Mouse (Mus musculus) forebrain, embryonic 12.5 days (tissue): ENCODE measurements around the gene Clic4. TPM values are rescaled to one million over a fixed set of nuclear protein-coding genes. Genes with fewer than 3 reads are reported as not detected.
A peak's percentile ranks its signal among the peaks of the same experiment; 100 is the strongest.

Experiments
- ATAC-seq: fragments of 200-750 bp; cut with Nextera tagmentation; 2 replicates; pipeline ENCODE4 v1.8.0; 2017; ENCODE audit warnings: moderate TSS enrichment; ENCODE audit not compliant: low FRiP score
- H3K27ac ChIP-seq: fragments of 300-500 bp; sonication (generic); 2 replicates; pipeline ENCODE4 v1.5.1; 2016; ENCODE audit warnings: mild to moderate bottlenecking
- H3K27me3 ChIP-seq: fragments of 300-500 bp; sonication (generic); 2 replicates; pipeline ENCODE4 v1.6.1; 2016; ENCODE audit warnings: mild to moderate bottlenecking
- H3K36me3 ChIP-seq: fragments of 300-500 bp; sonication (generic); replicated peaks from 2 replicates; pipeline ENCODE4 v1.6.1; 2016; ENCODE audit warnings: mild to moderate bottlenecking
- H3K4me1 ChIP-seq: fragments of 300-500 bp; sonication (generic); 2 replicates; pipeline ENCODE4 v1.6.1; 2016
- H3K4me2 ChIP-seq: fragments of 300-500 bp; sonication (generic); 2 replicates; pipeline ENCODE4 v1.6.1; 2016; ENCODE audit warnings: mild to moderate bottlenecking, moderate library complexity
- H3K4me3 ChIP-seq: fragments of 300-500 bp; sonication (generic); replicated peaks from 2 replicates; pipeline ENCODE4 v1.5.1; 2016; ENCODE audit warnings: mild to moderate bottlenecking
- H3K9ac ChIP-seq: fragments of 300-500 bp; sonication (generic); 2 replicates; pipeline ENCODE4 v1.6.1; 2016; ENCODE audit warnings: mild to moderate bottlenecking
- H3K9me3 ChIP-seq: fragments of 300-500 bp; sonication (generic); 2 replicates; pipeline ENCODE4 v1.6.1; 2016
- WGBS: fragments of 180-500 bp; shearing (Covaris S2); methylation state at CpG from one replicate; pipeline ENCODE4 v1.1.7; 2016; 5-methylcytosine and 5-hydroxymethylcytosine counted together
- polyA plus RNA-seq: library from polyadenylated mRNA; unstranded; fragments of >200 nt; fragmentation: Nextera tagmentation; extraction: Ambion mirVana; gene quantifications from 2 replicates; pipeline ENCODE4 v1.2.1, GENCODE M21; 2016

Clic4 gene
- polyA plus RNA-seq, 1 experiment from 2014 or later, result 205 TPM

- no peak for ATAC-seq
- Histone ChIP-seq H3K27ac (0 out of 2 replicates have a peak overlapping the region, but pooled peaks have one; percentile 42), H3K4me2 (no peak overlapping the region), H3K4me3 (no peak overlapping the region), H3K27me3 (no peaks in the 10 kb centered on the region), H3K36me3 (no peaks in the 10 kb centered on the region; the same call in 1 of the 2 replicates), H3K9ac (no peak overlapping the region), H3K9me3 (no peaks in the 10 kb centered on the region), H3K4me1 (peaks cover 47% of the 10 kb centered on the region)
- WGBS, result 79% methylated on average over 4 of the region's 4 CpGs
Observed at GRCm38 (mm10) chr4:135254321-135254720, 18.3 kb downstream of the Clic4 start.

DNA sequence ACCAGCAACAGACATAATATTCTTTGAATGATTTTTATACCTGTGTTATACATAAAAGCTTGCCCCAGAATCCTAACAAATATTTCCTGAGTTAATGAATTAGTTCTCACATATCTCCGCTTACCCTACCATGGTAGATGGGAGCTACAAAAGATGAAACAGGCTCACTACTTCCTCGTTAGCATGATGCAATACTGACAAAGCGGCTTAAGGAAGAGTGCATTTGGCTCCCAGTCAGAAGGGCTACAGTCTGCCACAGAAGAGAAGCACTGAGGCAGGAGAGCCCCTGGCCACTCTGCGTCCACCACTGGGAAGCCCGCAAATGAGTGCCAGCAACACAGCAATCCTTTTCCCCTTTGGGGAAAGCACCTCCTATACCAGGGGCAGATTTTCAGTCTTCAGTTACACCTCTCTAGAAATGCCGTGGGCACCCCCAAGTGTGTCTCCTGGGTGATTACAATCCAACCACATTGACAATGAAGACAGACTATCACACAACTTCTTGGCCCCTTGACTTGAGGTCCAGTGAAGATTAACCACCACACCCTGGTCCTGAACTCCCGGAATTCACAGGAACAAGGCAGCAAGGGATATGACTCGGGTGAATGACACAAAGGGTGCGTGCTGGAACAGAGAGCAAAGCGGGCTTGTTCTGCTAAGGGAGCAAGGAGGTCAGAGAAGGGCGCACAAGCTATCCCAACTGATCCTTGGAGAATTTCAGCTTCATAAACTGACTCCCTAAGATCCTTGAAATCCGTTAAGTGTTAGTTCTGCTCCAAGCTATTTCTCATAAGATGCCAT, 19.2 kb downstream of the Clic4 start:
- Histone ChIP-seq H3K9me3 (no peaks in the 10 kb centered on the region), H3K4me3 (no peak overlapping the region), H3K4me1 (peaks cover 38% of the 10 kb centered on the region), H3K4me2 (no peak overlapping the region), H3K27ac (no peak overlapping the region), H3K36me3 (no peaks in the 10 kb centered on the region; the same call in 1 of the 2 replicates), H3K27me3 (no peaks in the 10 kb centered on the region), H3K9ac (no peak overlapping the region)
- no peak for ATAC-seq
- WGBS, result 87% methylated on average over 12 of the region's 12 CpGs

DNA sequence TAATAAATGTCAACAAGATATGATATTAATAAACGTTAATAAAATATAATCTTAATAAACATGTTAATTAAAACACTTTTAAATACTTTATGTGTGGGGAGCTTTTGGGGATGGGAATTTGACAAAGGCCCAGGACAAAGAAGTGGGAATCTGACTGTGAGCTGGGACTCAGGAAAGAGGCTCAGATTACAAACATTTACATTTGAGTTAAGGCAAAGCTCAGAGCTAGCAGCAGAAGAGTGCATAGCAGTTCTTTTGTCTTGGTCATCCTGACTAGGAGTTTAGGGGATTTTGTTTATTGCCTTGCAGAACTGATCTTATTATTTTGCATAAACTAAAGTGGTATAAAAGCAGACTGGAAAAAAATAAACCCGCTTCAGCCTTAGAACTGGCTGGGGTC, 20.8 kb downstream of the Clic4 start:
- H3K36me3 ChIP-seq, result no peaks in the 10 kb centered on the region; the same call in 1 of the 2 replicates
- H3K4me1 ChIP-seq, result peaks cover 47% of the 10 kb centered on the region
- WGBS, result 12% methylated on average over 2 of the region's 2 CpGs
- ATAC-seq, result no peak
- no peak overlapping the region for H3K4me3 ChIP-seq
- no peaks in the 10 kb centered on the region for H3K9me3 ChIP-seq
- no peaks in the 10 kb centered on the region for H3K27me3 ChIP-seq
- 0 out of 2 replicates have a peak overlapping the region, but pooled peaks have one; percentile 31 for H3K27ac ChIP-seq
- H3K4me2 ChIP-seq, result no peak overlapping the region
- H3K9ac ChIP-seq, result no peak overlapping the region

DNA sequence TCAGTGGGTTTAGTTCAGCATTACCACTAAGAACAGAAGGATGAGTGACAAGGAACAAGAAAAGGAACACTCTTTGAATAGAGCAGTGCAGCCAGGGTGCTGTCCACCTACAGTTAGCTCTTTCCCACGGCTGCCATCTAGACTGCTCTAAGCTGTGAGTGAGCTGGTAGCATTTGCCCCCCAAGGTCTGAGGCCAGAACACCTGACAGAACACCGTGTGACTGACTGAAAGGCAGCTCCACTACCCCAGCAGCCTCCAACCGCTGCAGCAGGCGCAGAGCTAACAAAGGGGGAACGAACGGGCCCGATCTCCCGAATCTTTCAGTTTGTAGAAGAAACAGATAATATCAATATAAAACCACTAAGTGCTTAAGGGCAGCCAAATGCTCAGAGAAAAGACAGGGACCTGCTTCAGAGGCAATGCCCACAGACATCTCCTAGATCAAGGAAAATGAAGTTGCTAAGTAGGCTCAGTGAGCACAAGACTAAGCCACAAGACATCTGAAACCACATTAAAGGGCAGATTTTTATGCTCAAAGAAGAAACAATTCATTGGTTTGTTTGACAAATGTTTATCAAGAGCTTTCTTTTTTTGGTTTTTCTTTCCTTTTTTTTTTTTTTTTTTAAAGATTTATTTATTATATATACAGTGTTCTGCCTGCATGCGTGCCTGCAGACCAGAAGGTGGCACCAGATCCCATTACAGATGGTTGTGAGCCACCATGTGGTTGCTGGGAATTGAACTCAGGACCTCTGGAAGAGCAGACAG, 24.2 kb downstream of the Clic4 start:
- 63% methylated on average over 9 of the region's 9 CpGs for WGBS
- H3K9ac ChIP-seq, result no peak overlapping the region
- H3K27ac ChIP-seq, result no peak overlapping the region
- no peak for ATAC-seq
- peaks cover 37% of the 10 kb centered on the region for H3K4me1 ChIP-seq
- H3K9me3 ChIP-seq, result no peaks in the 10 kb centered on the region
- no peaks in the 10 kb centered on the region for H3K36me3 ChIP-seq
- H3K27me3 ChIP-seq, result no peaks in the 10 kb centered on the region
- H3K4me3 ChIP-seq, result no peak overlapping the region
- H3K4me2 ChIP-seq, result no peak overlapping the region

- WGBS, result 45% methylated on average over 23 of the region's 23 CpGs
- Histone ChIP-seq H3K9me3 (no peaks in the 10 kb centered on the region), H3K9ac (no peak overlapping the region), H3K4me2 (0 out of 2 replicates have a peak overlapping the region, but pooled peaks have one; percentile 1), H3K27me3 (no peaks in the 10 kb centered on the region), H3K4me3 (no peak overlapping the region), H3K27ac (peak overlapping the region; percentile 38), H3K36me3 (no peaks in the 10 kb centered on the region), H3K4me1 (peaks cover 27% of the 10 kb centered on the region)
- no peak for ATAC-seq
Observed at GRCm38 (mm10) chr4:135246866-135247756, 25.5 kb downstream of the Clic4 start.

GRCm38 (mm10) chr4:135246444-135246843, 26.2 kb downstream of the Clic4 start:
- Histone ChIP-seq H3K27me3 (no peaks in the 10 kb centered on the region), H3K4me3 (no peak overlapping the region), H3K4me2 (no peak overlapping the region), H3K9me3 (no peaks in the 10 kb centered on the region), H3K4me1 (peaks cover 28% of the 10 kb centered on the region), H3K36me3 (no peaks in the 10 kb centered on the region), H3K9ac (no peak overlapping the region), H3K27ac (0 out of 2 replicates have a peak overlapping the region, but pooled peaks have one; percentile 36)
- WGBS, result 64% methylated on average over 2 of the region's 2 CpGs
- no peak for ATAC-seq

- Histone ChIP-seq H3K4me3 (no peak overlapping the region), H3K9me3 (no peaks in the 10 kb centered on the region), H3K9ac (no peak overlapping the region), H3K27me3 (no peaks in the 10 kb centered on the region), H3K4me2 (no peak overlapping the region), H3K4me1 (peaks cover 33% of the 10 kb centered on the region), H3K36me3 (no peaks in the 10 kb centered on the region), H3K27ac (0 out of 2 replicates have a peak overlapping the region, but pooled peaks have one; percentile 36)
- ATAC-seq, result no peak
- 90% methylated on average over 11 of the region's 11 CpGs for WGBS
Observed at GRCm38 (mm10) chr4:135245841-135246240, 26.8 kb downstream of the Clic4 start.

- 95% methylated on average over 3 of the region's 3 CpGs for WGBS
- Histone ChIP-seq H3K4me3 (no peak overlapping the region), H3K36me3 (no peaks in the 10 kb centered on the region), H3K4me2 (no peak overlapping the region), H3K27me3 (no peaks in the 10 kb centered on the region), H3K4me1 (peaks cover 41% of the 10 kb centered on the region), H3K27ac (no peak overlapping the region), H3K9ac (no peak overlapping the region), H3K9me3 (no peaks in the 10 kb centered on the region)
- no peak for ATAC-seq
Observed at GRCm38 (mm10) chr4:135244335-135244734, 28.3 kb downstream of the Clic4 start.

GRCm38 (mm10) chr4:135242913-135243541, 29.6 kb downstream of the Clic4 start:
- 65% methylated on average over 7 of the region's 7 CpGs for WGBS
- Histone ChIP-seq H3K4me2 (no peak overlapping the region), H3K27ac (no peak overlapping the region), H3K9me3 (no peaks in the 10 kb centered on the region), H3K36me3 (peaks cover 9% of the 10 kb centered on the region; the same call in 1 of the 2 replicates), H3K4me3 (no peak overlapping the region), H3K9ac (no peak overlapping the region), H3K4me1 (peaks cover 41% of the 10 kb centered on the region), H3K27me3 (no peaks in the 10 kb centered on the region)
- no peak for ATAC-seq

DNA sequence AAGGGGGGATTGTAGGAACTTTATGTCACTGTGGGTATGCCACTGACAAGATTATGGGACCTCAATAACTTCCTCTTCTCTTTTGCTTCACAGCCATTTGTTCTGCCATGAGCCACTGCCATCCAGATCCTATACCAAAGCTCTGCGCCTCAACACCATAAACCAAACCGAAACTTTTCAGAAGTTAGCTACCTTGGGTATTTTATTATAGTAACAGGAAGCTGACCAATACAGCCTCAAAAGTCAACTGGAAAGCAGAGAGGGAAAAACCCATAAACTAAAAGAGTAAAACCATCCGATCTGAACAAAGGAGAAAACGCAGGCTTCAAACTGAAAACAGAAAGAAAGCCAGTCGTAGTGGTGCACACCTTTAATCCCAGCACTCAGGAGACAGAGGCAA, 30.2 kb downstream of the Clic4 start:
- no peak overlapping the region for H3K4me3 ChIP-seq
- H3K4me1 ChIP-seq, result peaks cover 35% of the 10 kb centered on the region
- H3K36me3 ChIP-seq, result peaks cover 16% of the 10 kb centered on the region; the same call in 1 of the 2 replicates
- no peaks in the 10 kb centered on the region for H3K9me3 ChIP-seq
- H3K9ac ChIP-seq, result no peak overlapping the region
- ATAC-seq, result no peak
- no peak overlapping the region for H3K27ac ChIP-seq
- no peak overlapping the region for H3K4me2 ChIP-seq
- WGBS, result 94% methylated on average over 5 of the region's 5 CpGs
- H3K27me3 ChIP-seq, result no peaks in the 10 kb centered on the region

GRCm38 (mm10) chr4:135241669-135242068, 30.9 kb downstream of the Clic4 start:
- no peak for ATAC-seq
- Histone ChIP-seq H3K9me3 (no peaks in the 10 kb centered on the region), H3K9ac (no peak overlapping the region), H3K27ac (no peak overlapping the region), H3K4me2 (no peak overlapping the region), H3K4me1 (peaks cover 28% of the 10 kb centered on the region), H3K4me3 (no peak overlapping the region), H3K36me3 (peaks cover 23% of the 10 kb centered on the region; the same call in 1 of the 2 replicates), H3K27me3 (no peaks in the 10 kb centered on the region)
- WGBS, result 65% methylated on average over 5 of the region's 5 CpGs
